Mouse (Mus musculus) left cerebral cortex, adult 9 months (tissue): Measurements from ENCODE around the gene Trpm8.

Source experiments
- DNase-seq, 2 experiments: peaks; one replicate each; pipeline ENCODE4 v3.0.0; 2022; ENCODE audit warnings: low spot score in 2 of 2

Gene Trpm8

DNA sequence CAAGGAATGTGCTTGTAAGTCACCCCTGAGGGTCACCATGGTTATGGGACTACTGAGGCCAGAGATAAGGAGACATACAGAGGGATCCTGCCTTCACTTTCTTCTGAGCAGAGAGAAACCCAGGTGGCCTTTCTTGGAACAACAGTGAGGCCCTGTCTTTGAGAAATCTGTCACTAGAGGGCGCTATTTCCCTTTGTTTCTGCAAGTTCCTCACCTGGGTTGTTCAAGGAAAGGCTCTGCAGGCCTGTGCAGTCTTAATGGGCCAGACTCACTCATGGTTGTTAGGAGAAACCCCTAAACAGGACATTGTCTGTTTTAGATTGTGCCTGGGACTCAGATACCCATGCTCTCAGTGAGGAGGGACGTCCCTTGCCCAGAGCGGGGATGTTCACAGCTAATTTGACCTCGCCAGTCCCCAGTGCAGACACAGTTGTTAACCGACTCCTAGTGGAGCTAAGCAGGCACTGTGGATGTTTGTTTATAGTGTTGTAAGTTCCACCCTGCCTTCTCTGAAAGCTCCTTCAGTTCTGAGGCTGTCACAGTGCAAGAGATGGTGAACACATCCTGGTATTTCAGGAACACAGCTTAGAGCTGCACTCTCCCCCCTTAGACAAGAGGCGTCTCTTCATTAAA, 80.1 kb downstream of the Trpm8 start:
- peak in 1 of 2 experiments; percentile 74 for DNase-seq

DNA sequence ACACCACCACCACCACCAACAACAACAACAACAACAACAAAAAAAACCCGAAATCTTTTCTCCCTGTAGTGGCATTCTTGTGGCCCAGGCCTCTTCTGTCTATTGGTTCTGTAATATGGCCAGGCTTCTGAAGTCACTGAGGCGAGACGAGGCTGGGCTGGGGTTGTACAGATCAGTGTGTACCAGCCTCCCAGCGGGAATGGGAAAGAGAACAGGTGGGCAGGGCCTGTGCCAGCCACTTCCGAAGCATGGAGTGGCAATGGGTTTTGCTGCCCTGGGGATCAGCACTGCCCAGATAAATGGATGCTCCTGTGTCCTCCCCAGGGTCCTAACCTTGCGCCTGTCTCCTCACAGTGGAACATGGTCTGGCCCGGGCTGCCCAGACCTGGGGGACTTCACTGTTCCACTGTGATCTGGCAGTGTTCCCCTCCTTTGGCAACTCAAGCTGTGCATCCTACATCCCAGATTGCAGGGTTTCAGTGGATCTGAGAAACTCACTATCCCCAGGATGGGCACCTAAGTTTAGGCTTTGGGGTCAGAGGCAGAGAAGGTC, 80.7 kb downstream of the Trpm8 start:
- DNase-seq = no peak

DNA sequence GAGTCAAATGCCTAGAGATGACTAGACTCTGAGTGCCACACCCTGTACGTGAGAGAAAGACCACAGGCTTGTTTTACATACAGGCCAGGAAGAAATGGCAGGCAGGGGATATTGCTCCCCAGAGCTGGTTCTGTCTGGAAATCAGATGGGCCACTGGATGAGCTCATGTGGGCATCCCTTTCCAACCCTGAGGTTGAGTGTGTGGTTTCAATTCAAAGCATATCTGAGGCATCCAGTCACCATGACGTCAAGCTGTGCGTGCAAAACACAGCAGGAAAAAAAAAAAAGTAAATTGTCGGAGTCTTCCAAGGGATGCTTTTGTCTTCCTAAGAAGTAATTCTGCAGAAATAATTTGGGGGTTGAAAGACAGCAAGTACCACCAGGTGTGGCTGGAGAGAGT, 83.6 kb downstream of the Trpm8 start:
- no peak for DNase-seq

DNA sequence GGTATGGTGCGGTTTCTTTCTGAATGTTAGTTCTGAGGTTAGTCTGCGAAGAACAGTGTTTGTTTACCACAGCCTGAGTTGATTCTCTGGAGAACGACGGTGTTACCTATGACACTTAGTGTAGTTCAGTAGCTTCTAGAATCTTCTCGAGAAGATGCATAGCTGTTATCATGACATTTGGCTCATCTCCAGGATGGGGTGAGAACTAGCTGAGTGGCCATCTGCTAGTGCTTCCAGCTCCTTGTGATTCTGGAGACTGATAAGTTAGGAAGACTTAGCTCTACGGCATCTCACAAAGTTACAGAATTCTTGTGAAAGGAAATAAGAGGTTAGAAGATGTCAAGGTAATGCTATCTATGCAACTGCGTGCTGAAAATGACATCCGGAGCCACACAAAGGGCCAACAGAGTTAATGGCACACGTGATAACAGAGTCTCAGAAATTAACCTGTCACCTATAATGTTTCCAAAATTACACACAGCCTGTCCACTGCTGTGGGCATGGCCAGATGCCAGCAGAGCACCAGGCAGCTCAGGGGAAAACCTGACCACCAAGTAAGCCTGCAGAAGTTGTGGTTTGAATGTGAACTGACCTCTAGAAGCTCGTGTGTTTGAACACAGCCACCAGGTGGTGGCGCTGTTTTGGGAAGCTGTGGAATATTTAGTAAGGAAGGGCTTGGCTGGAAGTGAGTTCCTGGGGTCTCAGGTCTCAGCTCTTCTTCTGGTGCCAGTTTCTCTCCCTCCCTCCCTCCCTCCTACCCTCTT, 89.6 kb downstream of the Trpm8 start:
- no peak for DNase-seq

DNA sequence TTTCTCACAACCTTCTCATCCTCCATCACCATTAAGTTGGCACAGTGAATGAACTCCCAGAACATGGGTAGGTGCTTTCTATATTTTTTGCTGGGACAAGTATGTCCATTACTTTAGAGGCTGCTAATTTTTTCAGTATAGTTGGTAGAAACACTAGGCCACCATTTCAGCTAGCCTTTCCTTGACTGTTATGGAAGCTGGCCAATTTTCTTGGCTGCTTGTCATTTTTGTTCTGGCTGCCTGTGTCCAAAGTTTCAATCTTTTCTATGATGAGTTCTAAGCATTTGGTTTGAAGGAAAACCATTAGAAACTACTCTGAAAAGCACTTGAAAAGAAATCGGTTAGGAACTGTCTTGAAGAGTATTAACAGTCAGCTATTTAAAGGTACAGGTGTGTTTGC, 101.0 kb downstream of the Trpm8 start:
- no peak for DNase-seq

DNA sequence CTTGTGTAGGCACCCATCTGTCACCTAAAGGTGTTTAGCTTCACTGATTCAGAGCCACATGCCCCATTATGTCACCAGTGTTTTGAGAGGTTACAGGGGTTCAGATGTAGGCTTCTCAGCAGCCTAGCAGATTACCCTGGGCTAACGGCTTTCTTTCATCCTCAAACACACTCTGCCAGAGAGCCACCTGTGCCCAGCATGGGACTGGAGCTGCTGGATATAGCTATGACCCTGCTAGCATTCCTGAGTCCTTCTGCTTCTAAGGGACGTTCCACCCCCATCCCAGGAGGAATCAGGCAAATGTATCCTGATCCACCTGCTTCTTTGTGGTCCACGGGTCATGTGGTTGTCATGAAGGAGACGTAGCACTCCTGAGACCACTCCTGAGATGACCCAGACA, 114.2 kb downstream of the Trpm8 start:
- no peak for DNase-seq

DNA sequence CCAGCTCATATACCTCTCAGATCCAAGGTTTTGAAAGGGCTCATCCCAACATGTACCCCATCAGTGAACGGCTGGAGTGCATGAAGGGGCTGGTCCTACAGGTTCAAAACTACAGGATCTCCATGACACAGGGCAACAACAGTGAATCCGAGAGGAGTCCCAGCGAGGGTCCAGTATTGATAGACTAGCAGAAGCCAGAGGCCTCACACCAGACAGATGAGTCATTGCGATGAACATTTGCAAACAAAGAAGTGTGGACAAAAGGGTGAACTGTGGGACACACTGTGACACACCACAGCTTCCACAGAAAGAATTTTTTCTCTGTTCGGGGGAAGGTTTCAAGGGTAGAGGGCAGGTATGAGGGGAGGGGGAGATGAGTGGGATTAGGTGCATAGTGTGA, 115.9 kb downstream of the Trpm8 start:
- DNase-seq = no peak

GRCm38 (mm10) chr1:88403378-88403777, 125.9 kb downstream of the Trpm8 start:
- DNase-seq = no peak

- DNase-seq = no peak
These were observed 128.8 kb downstream of the Trpm8 start for GRCm38 (mm10) chr1:88406078-88406806.

GRCm38 (mm10) chr1:88406807-88407198, 129.3 kb downstream of the Trpm8 start, which contains the start of gene Spp2:
Spp2 (plus strand) TSS chr1:88406961.
- DNase-seq = no peak

DNA sequence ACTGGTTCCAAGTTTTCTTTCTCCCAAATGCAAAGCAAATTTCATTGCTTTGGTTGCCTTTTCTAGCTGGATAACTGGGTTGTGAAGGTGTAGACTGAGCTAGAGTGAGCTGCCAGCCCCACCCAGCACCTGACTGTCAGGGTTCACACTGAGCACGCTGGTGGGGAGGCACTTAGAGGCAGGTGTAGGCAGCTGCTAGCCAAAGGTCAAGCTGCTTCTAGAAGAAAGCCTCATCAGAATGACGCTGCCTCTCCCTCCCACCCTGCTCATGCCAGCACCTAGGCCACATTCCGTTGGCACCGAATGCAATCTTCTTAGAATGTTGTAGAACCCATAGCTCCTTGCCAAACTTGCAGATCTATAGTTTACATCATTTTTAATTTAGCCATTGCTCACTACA, 130.9 kb downstream of the Trpm8 start:
- DNase-seq = no peak

DNA sequence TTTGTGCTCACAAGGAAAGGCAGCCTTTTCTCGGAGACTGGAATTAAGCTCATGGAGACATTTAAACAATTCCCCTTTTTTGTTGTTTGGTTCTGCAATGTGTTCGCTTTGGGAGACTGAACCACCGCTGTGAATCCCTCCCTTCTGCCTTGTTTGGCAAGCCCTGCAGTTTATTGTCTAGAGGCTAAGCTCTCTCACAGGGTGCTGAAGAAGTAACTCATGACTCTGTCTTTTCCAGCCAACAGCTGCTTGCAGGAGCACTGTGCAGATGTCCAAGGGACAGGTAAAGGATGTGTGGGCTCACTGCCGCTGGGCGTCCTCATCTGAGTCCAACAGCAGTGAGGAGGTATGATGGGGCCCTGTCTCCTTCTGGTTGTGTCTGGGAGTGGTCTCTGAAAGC, 134.6 kb downstream of the Trpm8 start:
- DNase-seq = no peak

GRCm38 (mm10) chr1:88418943-88419342, 141.5 kb downstream of the Trpm8 start:
- DNase-seq = no peak

DNA sequence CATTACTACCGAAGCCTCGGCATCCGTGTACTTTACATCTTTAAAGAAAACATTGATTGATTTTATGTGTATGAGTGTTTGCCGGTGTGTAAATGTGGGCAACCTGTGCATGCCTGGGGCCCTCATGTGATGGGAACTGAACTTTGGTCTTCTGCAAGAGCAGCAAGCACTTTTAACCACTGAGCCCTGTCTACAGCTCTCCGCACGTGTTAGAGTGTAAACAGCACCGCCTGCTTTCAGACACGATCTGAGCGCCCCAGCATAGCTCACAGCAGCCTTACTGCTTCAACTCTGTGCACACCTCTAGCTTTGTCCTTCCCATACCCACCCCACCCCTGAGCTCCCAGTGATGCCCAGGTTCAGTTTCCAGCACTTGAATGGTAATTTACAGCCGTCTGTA, 144.6 kb downstream of the Trpm8 start:
- no peak for DNase-seq

- no peak for DNase-seq
These were observed 145.5 kb downstream of the Trpm8 start for GRCm38 (mm10) chr1:88422846-88423395.

DNA sequence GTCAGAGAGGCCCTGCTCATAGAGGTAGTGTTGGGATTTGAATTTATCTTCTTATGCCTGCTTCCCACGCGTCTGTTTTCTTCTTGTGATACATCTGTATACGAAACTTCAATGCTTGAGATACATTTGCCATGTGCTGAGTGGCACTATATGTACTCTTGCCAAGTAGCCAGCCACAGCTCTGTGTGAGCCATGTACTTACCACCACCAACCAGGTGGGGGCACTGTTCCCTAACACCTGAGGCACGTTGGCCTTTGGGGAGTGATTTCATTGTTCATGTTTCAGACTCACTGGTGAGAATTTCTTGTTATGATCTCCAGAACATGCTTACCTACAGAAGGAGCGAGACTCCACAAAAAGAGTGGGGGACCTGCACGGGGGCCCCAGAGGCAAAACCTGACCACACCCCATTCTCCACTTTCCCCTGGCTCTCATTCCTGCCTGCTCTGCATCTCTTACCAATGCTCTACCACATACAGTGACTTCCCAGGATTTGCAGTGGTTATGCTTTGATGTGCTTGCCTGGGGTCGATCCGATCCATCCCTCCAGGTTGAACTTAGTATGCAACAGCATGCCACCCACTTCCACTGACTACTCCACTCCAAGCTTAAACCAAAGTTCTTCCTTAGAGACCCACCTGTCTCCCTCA, 147.3 kb downstream of the Trpm8 start:
- peak; percentile 22 to 82 for DNase-seq

DNA sequence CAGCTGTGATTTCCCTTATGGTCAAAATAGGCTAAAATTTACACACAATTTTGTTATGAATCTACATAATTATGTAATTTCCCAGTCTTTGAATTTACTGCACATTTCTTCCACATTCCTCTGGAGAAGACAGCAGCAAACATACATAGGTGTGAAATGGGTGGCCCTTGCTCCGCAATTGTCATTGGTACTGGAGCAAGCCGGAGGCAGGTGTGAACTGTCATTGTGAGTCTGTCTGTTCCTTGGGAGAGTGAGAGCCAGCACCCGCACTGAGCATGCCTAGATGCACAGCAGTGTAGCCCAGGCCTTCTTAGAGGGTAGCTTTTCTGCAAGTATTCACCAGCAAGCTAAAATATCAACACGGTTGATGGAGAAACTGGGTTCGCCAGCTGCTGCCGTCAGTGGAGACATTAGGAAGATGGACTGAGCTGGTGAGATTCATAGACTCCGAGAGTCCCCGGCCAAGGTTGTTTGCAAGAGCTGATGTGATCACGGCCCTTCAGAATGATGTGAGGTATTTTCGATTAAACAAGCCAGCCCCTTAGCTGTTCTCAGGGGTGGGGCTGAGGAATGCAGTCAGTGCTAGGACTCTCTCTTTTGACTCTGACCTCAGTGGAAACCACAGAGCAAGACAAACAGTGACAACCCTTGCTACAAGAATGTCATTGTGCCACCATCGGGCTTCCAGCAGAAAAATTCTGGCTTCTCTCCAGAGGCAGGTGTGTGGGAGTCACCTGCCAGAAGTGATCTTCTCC, 150.7 kb downstream of the Trpm8 start:
- DNase-seq = peak in 1 of 2 experiments; percentile 36

GRCm38 (mm10) chr1:88429413-88429812, 152.0 kb downstream of the Trpm8 start:
- DNase-seq = no peak

- no peak for DNase-seq
These were observed 153.8 kb downstream of the Trpm8 start for GRCm38 (mm10) chr1:88431262-88431661.

- no peak for DNase-seq
These were observed 155.1 kb downstream of the Trpm8 start for GRCm38 (mm10) chr1:88432601-88433000.
